Mouse (Mus musculus) T-cell, adult 2 months (primary cell): Measurements from ENCODE around the gene Apbb2.

Source experiments
- DNase-seq: peaks from one replicate; pipeline ENCODE4 v3.0.0; 2022; ENCODE audit warnings: low spot score

Apbb2 gene

DNA sequence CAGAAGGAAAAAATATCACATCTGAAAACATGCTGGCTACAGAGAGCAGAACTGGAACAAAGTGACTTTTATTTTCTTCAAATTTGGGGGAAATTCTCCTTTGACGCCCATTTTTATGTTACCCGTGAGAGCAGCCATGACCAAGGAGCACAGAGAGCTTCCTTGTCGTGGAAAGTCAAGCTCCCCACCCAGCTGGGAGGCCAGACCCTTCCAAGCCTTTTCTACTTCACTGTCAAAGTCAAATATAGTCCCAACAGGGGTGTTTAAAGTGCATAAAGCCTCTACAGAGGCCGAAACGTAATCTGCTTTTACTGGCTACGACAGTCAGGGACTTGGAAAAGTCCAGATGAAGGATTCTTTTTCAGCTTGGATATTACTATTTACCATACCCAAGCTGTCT is 101.1 kb downstream of the Apbb2 start:
- no peak for DNase-seq

DNA sequence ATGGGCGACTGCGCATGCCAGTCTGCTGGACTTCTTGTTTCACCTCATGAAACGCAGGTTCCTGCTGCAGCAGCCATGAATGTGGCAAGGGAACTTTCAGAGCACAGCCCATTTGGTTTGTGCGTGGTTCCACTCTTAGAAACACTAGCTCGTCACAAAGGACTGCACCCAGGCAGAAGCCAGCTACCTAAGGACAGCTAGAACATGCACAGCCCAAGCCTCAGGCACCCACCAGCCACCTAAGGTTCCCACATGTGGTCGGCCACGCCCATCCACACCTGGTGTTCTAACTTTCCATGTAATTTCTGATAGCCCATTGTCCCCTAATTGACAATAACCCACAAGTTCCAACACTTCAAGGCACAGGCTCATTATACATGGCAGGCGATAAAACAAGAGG is 102.3 kb downstream of the Apbb2 start:
- DNase-seq, result no peak

DNA sequence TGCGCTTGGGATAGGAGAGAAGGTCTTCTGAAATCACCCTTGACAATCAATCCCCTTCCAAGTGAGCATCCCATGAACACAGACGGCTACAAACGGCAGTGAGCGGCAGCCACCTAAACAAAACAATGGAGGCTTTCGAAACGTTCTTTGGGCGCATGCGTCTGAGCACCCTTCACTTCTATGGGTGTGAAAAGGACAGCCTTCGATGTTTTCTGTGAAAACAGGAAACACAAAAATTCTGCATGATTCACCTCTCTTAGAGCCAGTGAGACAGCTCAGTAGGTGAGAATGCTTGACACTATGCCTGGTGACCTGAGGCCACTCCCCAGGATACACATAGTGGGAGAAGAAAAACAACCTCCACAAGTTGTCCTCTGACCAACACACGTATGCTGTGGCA is 103.3 kb downstream of the Apbb2 start:
- no peak for DNase-seq

DNA sequence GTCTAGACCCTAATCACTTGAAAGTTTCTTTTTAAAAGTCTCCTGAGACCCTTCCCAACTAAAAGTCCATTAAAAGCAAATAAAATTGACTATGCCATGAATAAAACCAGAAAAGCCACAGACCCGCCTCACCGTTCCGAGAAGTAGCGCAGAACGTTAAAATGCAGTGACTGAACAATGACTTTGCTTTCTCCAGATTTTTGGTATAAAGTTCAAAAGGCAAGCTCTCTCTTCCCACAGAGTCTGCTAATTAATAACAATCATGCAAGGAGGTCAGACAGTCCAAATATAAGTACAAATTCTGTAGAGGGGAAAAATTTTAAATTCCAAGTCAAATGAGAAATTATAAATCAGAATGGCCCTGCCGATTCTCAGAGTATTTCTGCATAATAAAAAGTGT is 103.9 kb downstream of the Apbb2 start:
- DNase-seq, result no peak

DNA sequence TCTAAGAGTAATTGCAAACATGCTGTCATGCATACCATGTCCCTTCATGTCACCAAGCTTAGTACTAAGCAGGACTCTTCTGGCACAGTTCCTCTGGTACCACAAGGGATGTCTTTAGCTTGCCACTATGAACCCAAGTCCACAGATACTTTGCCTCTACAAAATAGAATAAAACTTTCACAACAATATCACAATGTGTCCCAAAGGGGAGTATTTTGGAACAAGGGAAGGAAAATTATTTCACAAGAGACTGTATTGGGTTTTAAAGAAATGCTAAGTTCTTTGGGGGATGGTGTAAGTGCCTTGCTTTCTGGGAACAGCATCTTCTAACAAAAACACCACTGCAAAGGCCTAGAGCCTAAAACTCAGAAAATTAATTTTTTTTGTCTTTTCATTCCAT is 105.2 kb downstream of the Apbb2 start:
- no peak for DNase-seq

DNA sequence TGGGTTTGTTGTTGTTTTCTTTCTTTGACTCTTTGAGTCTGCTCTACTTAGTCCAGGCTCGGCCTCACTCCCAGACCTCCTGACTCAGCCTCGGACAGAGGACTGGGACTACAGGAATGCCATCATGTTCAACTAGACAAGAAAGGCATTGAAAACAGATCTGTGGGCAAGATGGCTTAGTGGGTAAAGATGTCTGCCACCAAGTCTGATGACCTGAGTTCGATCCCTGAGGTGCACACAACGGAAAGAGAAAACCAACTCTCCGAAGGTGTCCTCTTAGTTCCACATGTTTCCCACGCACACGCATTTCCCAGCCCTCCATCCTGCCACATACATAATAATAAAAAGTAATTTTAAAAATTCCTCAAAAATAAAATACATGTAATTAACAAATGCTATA is 106.1 kb downstream of the Apbb2 start:
- no peak for DNase-seq

DNA sequence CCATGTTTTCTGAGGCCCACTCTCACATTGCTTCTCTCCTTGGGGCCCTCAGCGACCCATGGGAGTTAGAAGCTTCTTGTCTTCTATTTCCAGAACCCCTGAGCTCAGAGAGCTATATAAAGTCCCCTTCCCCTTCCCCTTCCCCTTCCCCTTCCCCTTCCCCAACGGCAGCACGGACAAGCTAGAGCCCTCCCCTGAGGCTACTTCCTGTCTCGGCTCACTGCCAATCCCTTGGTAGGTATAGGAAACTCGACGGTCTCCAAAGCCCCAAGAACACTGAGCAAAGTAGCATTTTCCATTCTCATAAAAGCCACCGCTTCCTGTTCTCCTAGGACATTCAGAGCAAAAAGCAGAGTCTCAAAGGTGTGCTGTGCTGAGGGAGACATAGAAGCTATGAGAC is 107.9 kb downstream of the Apbb2 start:
- no peak for DNase-seq

DNA sequence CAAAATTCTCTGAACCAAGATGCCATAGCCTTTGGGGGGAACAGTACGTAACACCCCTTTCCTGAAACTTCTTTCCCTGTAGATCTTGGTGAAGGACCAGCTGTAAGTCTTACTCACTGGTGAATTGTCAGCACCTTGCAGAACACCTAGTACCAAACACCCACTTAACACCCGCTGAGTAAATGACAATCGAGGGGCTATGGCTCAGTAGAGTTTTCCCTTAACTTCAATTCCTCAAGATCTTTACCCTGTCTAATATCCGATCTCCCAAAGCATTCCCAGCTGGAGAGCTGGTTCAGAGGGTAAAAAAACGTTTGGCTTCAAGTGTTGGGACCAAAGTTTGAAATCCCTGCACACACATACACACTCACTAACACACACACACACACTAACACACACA is 109.4 kb downstream of the Apbb2 start:
- DNase-seq, result no peak

DNA sequence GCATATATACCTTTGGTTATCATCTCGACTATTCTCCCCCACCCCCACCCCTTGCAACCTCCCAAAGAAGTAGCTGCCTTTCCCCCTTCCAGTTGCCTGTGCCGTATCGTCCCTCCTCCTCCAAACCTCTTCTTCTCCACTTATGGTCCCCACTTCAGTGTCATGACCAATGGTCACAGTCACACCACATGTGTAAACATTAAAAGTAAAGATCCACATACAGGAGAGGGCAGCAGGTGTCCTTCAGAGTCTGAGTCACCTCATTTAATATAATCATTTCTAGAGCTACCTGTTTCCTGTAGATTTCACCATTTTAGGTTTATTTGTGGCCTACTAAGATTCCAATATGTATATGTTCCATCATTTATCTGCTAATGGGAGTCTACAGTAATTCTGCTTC is 113.0 kb downstream of the Apbb2 start:
- DNase-seq, result no peak

DNA sequence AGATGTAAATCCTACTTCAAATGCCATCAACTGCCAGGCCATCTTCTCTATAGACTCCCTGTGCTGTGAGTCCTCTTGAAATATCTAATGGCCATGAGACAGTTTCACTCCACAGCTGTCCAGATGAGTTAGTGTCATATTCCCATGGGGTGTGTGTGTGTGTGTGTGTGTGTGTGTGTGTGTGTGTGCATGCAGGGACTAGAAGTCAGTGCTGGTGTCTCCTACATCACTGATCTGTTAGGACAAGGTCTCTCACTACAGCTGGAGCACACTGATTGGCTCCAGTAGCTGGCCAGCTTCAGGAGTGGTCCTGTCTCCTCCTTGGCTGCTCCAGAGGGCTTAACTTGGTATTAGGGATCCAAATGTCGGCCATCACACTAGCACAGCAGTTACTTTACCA is 113.5 kb downstream of the Apbb2 start:
- no peak for DNase-seq

DNA sequence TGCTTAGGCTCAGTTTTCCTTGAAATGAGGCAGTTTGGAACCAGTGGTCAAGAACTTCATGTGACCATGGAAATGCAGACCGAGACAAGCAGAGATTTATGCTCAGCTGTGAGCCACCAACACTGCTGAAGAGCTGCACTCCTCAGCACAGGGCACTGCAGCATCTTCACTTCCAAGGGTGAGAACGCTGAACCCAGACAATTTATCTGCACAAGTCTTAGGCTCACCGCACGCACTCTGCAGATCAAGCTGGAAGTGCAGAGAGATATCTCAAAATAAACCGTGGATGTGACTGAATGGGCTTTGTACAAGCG is 114.2 kb downstream of the Apbb2 start:
- no peak for DNase-seq

DNA sequence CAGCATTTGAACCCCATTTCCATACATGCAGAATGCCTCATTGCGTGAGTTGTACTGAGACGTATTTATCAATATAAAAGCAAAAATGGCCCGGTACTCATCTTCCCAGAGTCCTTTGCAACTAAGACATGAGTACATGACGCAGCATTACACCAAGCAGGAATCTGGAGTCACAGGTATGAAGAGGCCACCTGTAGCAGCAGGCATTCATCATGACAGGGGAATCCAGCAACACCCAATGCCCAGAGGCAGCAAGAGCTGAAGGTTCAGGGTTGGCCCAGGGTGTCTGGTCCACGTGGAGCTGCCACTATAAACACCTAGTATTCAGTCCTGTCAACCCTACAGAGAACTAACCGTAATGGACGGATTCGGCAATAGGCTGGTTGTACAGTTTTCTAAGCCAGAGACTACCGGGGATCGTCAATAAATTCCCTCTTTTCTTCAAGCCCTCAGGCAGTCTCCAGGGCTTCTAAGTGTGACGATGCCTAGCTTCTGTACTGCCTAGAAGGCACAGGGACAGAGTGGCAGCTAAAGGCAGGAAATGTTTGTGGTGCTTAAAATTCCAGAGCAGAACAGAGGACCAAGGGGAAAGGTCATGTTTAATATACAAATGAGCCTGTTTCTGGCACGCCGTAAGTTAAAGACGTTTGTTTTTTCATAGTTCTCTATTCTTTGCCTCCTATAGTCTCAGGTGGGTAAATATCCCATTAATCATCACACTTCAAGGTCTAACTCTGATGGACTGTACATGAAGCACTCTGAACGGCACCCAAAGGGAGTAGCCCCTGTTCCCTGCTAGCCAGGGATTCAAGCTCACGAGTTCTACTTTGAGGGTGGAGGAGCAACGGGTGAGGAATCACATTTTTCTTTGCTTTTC is 114.8 kb downstream of the Apbb2 start:
- DNase-seq, result no peak

DNA sequence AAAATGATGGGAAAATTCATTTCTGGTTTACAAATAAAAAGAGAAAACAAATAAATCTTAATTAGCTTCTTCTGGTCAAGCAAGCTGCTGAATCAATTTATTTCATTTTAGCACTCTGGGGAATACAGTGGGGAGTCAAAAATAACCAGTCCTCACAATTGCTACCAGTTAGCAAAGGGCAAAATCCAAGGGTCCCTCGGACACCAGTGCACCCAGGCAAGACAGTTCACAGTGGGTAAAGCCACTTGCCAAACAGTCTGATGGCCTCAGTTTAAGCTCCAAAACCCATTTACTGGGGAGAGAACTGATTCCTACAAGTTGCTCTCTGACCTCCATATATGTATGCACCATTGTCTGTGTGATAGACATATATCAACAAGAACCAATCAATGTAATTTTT is 115.6 kb downstream of the Apbb2 start:
- no peak for DNase-seq

DNA sequence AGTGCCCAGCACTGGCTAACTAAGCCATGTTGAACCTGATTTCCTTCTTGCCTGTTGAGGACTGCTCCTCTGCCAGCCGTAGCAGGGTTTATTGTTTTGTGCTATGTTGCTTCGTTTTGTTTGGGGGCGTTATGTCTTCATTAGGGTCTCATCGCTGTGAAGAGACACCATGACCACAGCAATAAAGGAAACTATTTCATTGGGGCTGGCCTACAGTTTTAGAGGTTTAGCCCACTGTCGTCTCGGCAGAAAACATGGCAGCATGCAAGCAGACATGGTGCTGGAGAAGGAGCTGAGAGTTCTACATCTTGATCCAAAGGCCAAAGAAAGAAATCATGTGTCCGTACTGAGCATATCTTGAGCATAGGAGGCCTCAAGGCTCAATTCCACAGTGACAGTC is 119.0 kb downstream of the Apbb2 start:
- no peak for DNase-seq

DNA sequence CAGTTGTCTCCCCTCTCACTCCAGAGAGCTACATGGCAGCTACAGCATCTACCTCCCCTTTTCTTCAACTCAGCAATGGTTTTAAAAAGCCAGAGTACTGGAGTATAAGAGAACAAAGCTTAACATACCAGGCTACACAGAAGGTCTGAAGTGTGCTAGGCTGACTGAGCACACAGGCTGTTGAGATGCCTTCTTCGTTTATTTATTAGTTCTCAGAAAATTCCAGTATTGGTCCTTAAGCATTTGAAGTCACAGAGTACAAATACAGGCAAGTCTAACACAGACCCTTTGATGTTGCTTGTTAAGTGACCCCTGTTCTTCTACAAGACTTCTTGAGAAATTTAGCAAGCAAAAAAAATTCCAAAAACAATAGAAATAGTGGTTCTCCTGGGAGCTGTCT is 120.4 kb downstream of the Apbb2 start:
- no peak for DNase-seq

DNA sequence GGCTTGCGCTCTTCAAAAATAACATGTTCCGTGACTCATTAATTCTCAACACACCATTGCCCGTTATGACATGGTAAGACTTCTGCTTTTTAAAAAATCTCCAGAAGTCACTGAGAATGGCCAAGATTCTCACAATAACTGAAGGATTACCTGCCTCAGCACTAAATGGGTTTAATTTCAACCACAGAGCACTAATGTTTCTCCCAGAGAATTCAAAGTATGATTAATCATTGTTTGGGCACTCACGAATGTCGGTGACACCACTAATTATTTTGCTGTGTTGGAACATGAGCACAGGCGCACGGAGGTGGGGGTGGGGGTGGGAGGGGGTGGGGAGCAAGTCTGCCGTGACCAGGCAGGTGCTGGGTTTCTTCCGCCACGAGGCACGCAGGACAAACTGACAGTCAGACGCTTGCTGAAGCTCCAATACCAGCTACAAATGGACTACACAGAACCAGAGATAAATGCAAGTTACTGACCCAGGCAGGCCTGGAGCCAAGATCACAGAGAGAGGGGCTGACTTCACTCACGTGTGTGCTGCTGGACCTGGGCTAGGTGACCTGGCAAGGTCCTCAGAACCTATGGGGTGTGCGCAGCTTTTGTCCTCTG is 121.0 kb downstream of the Apbb2 start:
- DNase-seq, result no peak

DNA sequence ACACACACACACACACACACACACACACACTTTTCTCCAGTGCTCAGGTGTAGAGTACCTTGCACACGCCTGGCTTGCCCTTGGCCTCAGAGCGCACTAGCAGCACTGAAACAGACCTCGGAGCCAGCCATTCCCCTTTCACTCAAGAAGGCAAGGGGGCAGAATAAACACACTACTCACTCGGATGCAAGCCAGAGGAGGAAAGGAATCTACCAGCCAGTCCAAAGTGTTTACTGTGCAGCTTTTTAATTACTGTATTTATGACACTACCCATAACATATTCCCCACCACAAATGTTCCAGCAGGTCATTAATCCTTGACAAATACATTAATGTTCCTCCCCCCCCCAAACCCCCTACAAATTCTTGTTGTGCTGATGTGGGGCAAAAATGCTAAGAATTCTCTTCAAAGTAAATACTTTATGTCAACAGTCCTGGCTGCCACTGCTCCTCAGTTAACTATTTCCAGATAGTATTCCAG is 121.7 kb downstream of the Apbb2 start:
- no peak for DNase-seq

DNA sequence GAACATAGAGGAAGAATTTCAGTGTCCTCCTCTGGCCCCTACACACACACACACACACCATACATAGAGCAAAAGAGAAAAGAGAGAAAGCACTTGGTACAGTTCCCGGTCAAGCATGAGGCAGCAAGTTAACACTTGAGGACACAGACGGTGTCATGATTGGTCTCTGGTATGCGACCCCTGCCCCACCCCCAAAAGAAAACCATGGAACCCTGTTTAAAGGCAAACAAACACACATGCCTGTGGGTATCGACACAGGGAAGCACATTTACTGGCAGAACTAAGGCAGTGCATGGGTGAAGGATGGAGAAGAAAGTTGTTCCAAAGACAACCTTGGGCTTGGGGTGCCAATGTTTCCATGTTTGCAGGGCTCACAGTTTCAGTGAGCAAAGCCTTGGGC is 123.9 kb downstream of the Apbb2 start:
- DNase-seq, result no peak

DNA sequence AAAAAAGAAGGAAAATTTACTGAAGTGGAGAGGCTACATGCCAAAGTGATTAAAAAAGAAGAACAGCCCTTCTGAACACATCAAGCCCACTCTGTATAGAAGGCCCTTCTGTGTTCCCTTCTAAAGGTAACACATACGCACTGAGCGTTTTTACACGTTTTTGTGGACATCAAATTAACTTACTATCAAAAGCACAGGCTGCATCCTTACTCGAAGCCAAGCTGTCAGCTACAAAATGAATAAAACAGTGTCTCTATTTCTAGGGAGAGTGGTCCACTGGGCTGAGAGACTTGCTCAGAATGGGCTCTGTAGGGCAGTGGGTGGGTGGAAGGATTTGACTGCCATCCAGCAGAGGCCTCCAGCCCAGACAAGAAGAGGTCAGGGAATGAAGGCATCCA is 126.0 kb downstream of the Apbb2 start:
- DNase-seq, result no peak

DNA sequence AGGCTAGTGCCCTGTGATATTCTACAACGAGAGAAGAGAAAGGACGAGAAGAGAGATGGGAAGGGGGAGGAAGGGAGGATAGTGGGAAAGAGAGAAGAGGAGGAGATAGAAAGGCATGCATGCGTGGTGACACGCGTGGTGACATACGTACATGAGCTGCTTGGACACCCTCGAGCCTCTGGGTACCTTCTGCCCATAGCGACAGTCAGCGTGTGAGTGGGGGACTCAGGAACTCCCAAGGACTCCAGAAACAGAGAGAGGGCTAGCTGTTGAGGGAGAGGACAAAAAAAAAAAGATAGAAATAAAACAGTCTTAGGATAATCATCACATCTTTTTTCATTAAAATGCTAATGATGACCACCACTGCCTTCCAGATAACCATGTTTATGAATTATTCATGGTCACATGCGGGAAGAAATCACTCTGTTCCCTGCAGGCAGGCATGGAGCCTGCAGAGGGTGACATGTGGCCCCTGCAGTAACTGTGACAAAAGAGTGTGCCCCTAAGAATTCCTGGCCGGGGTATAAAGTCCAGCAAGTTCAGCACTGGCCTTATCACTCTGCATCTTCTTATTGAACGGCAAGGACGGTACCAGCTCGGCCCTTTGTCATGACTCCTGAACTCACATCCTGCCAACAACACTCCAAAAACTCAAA is 126.5 kb downstream of the Apbb2 start:
- no peak for DNase-seq

DNA sequence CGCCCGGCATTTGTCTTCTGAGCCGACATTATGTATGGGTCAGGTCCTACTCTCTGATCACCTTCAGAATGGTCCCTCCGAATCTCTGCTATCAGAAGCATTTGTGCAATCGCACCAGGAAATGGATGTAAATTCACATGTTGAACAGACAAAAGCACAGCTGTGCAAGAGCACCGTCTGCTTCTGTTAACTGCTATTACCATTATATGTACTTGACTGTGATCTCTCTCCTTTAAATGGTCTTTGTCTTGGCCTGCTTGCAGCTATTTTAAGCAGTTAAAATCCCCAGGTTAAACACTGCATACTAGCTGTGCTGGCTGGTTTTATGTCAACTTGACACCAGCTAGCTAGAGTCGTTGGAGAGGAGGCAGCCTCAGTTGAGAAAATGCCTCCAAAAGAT is 132.6 kb downstream of the Apbb2 start:
- no peak for DNase-seq

DNA sequence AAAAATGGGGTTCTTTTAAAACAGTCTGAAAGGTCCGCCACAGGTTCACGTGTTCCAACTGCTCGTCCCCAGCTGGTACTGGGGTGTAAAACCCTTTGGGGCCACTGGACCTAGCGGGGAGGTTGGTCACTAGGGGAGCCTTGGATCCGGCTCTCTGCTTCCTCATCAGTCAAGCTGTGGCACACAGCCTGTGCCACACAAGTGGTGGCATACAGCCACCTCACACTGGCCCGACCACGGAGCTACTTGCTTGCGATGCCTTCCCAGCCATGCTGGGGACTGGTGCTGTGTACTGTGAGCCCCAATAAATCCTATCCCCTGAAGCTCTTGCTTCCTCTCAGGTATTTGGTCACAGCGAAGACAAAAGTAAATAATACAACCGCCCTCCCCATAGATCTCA is 142.3 kb downstream of the Apbb2 start:
- DNase-seq, result no peak

DNA sequence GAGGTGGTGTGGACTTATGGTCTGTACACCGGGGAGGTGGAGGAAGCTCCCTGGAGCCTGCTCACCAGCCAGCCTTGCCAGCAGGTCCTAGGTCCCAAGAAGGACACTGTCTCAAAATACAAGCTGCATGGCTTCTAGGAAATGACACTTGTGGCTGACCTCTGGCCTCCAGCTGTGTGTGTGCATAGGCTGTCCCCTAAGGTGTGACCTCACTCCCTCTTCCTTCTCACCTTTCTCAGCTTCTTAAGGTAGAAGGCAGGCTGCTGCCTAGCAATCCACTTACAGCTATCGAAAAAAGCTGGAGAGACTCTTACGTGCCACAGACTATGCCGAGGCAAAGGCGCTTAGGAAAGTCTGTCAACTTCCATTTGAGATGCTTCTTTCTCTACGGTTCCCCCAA is 142.8 kb downstream of the Apbb2 start:
- DNase-seq, result no peak

DNA sequence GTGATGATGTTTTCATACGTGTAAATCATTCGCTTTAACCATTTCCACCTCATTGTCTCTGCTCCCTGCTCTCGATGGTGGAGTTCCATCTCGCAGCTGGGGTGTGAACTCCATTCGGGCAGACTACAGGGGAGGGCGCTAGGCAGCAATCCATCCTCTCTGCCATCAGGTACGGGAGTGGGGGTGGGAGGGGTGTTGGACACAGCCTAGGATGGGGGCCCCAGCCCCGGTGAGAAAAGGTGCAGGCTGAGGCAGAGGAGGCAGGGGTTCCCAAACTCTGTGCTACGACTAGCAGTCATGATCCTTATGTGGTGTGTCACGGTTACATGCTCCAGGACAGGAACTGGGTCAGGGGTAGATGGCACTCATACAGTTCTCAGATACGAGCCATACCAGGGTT is 144.4 kb downstream of the Apbb2 start:
- no peak for DNase-seq
